Mouse (Mus musculus) lung, adult 2 months (tissue): ENCODE data around the gene Zfp827.

Source experiments
- CTCF ChIP-seq: fragments of 200-500 bp; IDR thresholded peaks from 2 replicates; pipeline ENCODE4 v1.5.1; 2011; ENCODE audit warnings: mild to moderate bottlenecking, low read length, control low read depth; ENCODE audit not compliant: insufficient read depth
- POLR2A ChIP-seq: fragments of 200-500 bp; IDR thresholded peaks from 2 replicates; pipeline ENCODE4 v1.6.1; 2011; ENCODE audit warnings: low read depth, mild to moderate bottlenecking, control low read depth, low read length, borderline replicate concordance; ENCODE audit errors: extremely low read depth

DNA sequence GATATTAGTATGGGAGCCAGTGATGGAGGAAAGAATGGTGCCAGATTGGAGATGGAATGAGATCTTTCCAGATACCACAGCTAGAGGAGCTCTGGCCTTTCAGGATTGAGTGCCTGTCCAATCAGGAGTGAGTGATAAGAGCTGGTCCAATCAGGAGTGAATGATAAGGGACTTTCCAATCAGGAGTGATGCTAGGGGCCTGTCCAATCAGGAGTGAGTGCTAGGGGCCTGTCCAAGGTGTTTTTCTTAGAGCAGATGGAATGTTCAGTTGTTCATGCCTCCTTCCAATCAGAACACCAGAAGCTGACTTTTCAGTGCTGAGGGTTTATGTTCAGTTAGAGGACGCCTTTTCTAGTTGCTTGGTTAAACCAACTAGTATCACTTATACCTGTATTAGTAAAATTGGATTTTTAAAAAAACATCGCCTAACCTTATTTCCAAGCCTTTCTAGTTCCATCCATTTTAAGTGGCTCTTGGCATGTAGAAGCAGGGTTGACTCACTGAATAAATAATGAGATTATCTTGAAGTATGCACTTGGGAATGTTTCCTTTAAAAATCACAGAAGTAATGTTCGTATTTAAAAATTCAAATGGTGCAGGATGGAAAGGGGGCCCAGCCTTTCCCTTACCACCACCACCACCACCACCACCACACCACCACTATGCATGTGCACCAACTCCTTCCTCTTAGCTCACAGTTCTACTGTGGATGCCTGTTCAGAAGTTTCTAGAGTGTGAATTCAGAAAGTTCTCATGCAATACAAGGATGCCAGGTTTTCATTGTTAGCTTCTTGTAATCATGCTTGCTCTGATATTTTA, 39.8 kb downstream of the Zfp827 start:
- no peak for TF ChIP-seq CTCF
- no peak for TF ChIP-seq POLR2A
